Mouse (Mus musculus): ENCODE results near the gene Uba7. TPM values are rescaled to one million over a fixed set of nuclear protein-coding genes. Genes with fewer than 3 reads are reported as not detected.
A peak's percentile ranks its signal among the peaks of the same experiment; 100 is the strongest.

Gene Uba7
- total and polyA plus RNA-seq, 3 experiments, result 21.3 to 27.8 (median 26.0) TPM

- TF ChIP-seq ZMIZ1 (IDR thresholded peaks at IDR 0.05; ENCODE audit: low read depth, low read length) (no peak), MAZ (IDR thresholded peaks at IDR 0.05; ENCODE audit: low read depth, low read length) (no peak), HCFC1 (IDR thresholded peaks at IDR 0.05; ENCODE audit: low read depth, low read length) (no peak), MAFK (IDR thresholded peaks at IDR 0.05; ENCODE audit: insufficient replicate concordance, low read length) (no peak), BHLHE40 (IDR thresholded peaks at IDR 0.05; ENCODE audit: low read depth, low read length) (no peak), IRF4 (IDR thresholded peaks at IDR 0.05; ENCODE audit: low read depth, low read length) (no peak), ETS1 (conservative IDR thresholded peaks at IDR 0.05; ENCODE audit: low read depth, low read length) (no peak), CHD1 (IDR thresholded peaks at IDR 0.05; ENCODE audit: low read depth, low read length) (no peak), SMC3 (IDR thresholded peaks at IDR 0.05; ENCODE audit: low read depth, low read length) (no peak), NELFE (IDR thresholded peaks at IDR 0.05; ENCODE audit: low read depth, low read length) (no peak), GABPA (IDR thresholded peaks at IDR 0.05; ENCODE audit: insufficient replicate concordance, low read depth, low read length) (no peak), TBP (conservative IDR thresholded peaks at IDR 0.05; ENCODE audit: low read depth, low read length) (no peak), SIN3A (IDR thresholded peaks at IDR 0.05; ENCODE audit: low read length) (no peak), MAX (IDR thresholded peaks at IDR 0.05; ENCODE audit: low read length) (no peak), JUND (conservative IDR thresholded peaks at IDR 0.05; ENCODE audit: low read depth, low read length) (no peak)
- in situ Hi-C loops (cut with MboI; ENCODE audit: low pct_ligation_motif_present, low pct_unique_long_range_greater_than_20kb, low sequenced_read_pairs), result no loop called here
- Histone ChIP-seq H3K36me3 (replicated peaks in 1 of 2; ENCODE audit: control insufficient read depth in 1 of 2, insufficient read depth in 1 of 2, low read length in 1 of 2) (no peaks in the 10 kb centered on the region), H3K79me2 (replicated peaks; ENCODE audit: control insufficient read depth, extremely low read depth, insufficient read depth, poor library complexity, severe bottlenecking) (no peaks in the 10 kb centered on the region), H3K9ac (ENCODE audit: insufficient read depth, low read depth) (no peak overlapping the region), H3K9me3 (replicated peaks; ENCODE audit: low read length) (no peaks in the 10 kb centered on the region), H3K4me3 (replicated peaks in 1 of 3; ENCODE audit: low read depth in 2 of 3, low read length in 2 of 3, poor library complexity in 1 of 3) (no peak overlapping the region), H3K4me1 (ENCODE audit: control insufficient read depth in 1 of 2, insufficient read depth in 2 of 2) (peaks cover 6 to 16% of the 10 kb centered on the region in 2 experiments), H3K27ac (ENCODE audit: insufficient read depth, low read depth) (no peak overlapping the region), H3K27me3 (replicated peaks) (peaks cover 97% of the 10 kb centered on the region), H3K4me2 (ENCODE audit: insufficient read depth, low read depth, poor library complexity, severe bottlenecking) (peak overlapping the region; percentile 47; the same call in 1 of the 2 replicates)
- DNase-seq (ENCODE audit: extremely low read depth), result no peak
- dilution Hi-C loops (cut with MboI; ENCODE audit: extremely low pct_ligation_motif_present, extremely low pct_unique_long_range_greater_than_20kb, low sequenced_read_pairs), result no loop called here
Observed at GRCm38 (mm10) chr9:107936215-107936822, 39.0 kb upstream of the Uba7 start.

DNA sequence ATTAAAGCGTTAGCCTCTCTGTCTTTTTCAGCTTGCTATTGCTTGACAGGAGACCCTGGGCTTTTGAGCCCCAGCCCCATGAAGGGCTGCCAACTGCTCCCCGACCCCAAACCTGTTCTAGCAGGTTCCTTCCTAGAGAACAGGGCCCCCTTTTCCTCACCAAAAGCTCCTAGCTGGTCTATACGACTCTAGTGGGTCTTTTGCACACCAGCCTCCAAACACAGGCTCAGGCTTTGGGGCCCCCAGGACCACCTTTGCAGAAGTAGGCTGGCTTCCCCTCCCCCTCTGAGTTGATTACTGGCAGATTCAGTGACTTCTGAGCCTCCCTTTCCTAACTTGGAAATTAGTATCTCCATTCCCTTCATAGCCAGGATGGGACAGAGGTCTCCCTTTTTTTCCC is 38.5 kb upstream of the Uba7 start:
- no peak overlapping the region for H3K4me2 ChIP-seq (ENCODE audit: insufficient read depth, low read depth, poor library complexity, severe bottlenecking)
- no peaks in the 10 kb centered on the region for H3K9me3 ChIP-seq (replicated peaks; ENCODE audit: low read length)
- H3K27ac ChIP-seq (ENCODE audit: insufficient read depth, low read depth), result no peak overlapping the region
- H3K27me3 ChIP-seq (replicated peaks), result peaks cover 97% of the 10 kb centered on the region
- dilution Hi-C loops (cut with MboI; ENCODE audit: extremely low pct_ligation_motif_present, extremely low pct_unique_long_range_greater_than_20kb, low sequenced_read_pairs) (no loop called here), in situ Hi-C loops (cut with MboI; ENCODE audit: low pct_ligation_motif_present, low pct_unique_long_range_greater_than_20kb, low sequenced_read_pairs) (no loop called here)
- TF ChIP-seq ELF1 (IDR thresholded peaks at IDR 0.05; ENCODE audit: low read depth, low read length) (no peak), TCF12 (IDR thresholded peaks at IDR 0.05; ENCODE audit: low read depth, low read length) (no peak), ZKSCAN1 (IDR thresholded peaks at IDR 0.05; ENCODE audit: borderline replicate concordance, low read depth, low read length) (no peak), NRF1 (IDR thresholded peaks at IDR 0.05; ENCODE audit: low read depth, low read length) (no peak), GABPA (IDR thresholded peaks at IDR 0.05; ENCODE audit: insufficient replicate concordance, low read depth, low read length) (no peak), USF2 (conservative IDR thresholded peaks at IDR 0.05; ENCODE audit: low read depth, low read length) (no peak)
- H3K4me3 ChIP-seq (replicated peaks in 1 of 3; ENCODE audit: low read depth in 2 of 3, low read length in 2 of 3, poor library complexity in 1 of 3), result no peak overlapping the region
- no peak overlapping the region for H3K9ac ChIP-seq (ENCODE audit: insufficient read depth, low read depth)
- no peaks in the 10 kb centered on the region for H3K79me2 ChIP-seq (replicated peaks; ENCODE audit: control insufficient read depth, extremely low read depth, insufficient read depth, poor library complexity, severe bottlenecking)
- no peak for DNase-seq (ENCODE audit: extremely low read depth)
- H3K36me3 ChIP-seq (replicated peaks in 1 of 2; ENCODE audit: control insufficient read depth in 1 of 2, insufficient read depth in 1 of 2, low read length in 1 of 2), result no peaks in the 10 kb centered on the region
- H3K4me1 ChIP-seq (ENCODE audit: control insufficient read depth in 1 of 2, insufficient read depth in 2 of 2), result peaks cover 6 to 16% of the 10 kb centered on the region in 2 experiments
